Mouse (Mus musculus): ENCODE results near the gene Kansl1. TPM values are rescaled to one million over a fixed set of nuclear protein-coding genes. Genes with fewer than 3 reads are reported as not detected.

The Kansl1 gene
- total RNA-seq, 2 experiments from 2014 or later: 59.5 to 63.1 TPM

Small RNA genes lying within 50 kb of the gene (microRNA-seq; reads per million reads assigned to microRNA genes)
- 0 reads per million in 2 experiments for gene Gm47315

Other genes starting within 250 kb of the Kansl1 start
- gene Mapt, start 237.5 kb downstream of the Kansl1 start, total RNA-seq (2021): 100 to 1,000 TPM; 323 to 343 TPM
- gene Cdc27, start 81.8 kb upstream of the Kansl1 start, total RNA-seq (2021): 10 to 100 TPM; 64.6 to 65.4 TPM
- 1 to 10 TPM; 3.6 to 4.9 TPM for gene Myl4, start 81.8 kb upstream of the Kansl1 start, total RNA-seq (2021)
- gene Itgb3, start 139.1 kb upstream of the Kansl1 start, total RNA-seq (2021): 1 to 10 TPM; 2.1 to 2.5 TPM
- under 1 TPM; 0.46 to 0.48 TPM for gene Gm11639, start 216.8 kb upstream of the Kansl1 start, total RNA-seq (2021)